Mouse (Mus musculus) stomach, embryonic 16.5 days (tissue): ENCODE measurements around the gene Actg1. TPM values are rescaled to one million over a fixed set of nuclear protein-coding genes. Genes with fewer than 3 reads are reported as not detected.
"Not testable (repeated sequence)": the region's sequence is repeated elsewhere in the genome, so short reads cannot be mapped to it uniquely, and the experiment has no call there.

Experiments
- ATAC-seq: fragments of 200-750 bp; cut with Nextera tagmentation; 2 replicates; pipeline ENCODE4 v1.8.0; 2017; ENCODE audit warnings: moderate number of reproducible peaks, moderate TSS enrichment; ENCODE audit not compliant: insufficient read depth, low FRiP score
- H3K27ac ChIP-seq: fragments of 300-500 bp; sonication (generic); 2 replicates; pipeline ENCODE4 v1.5.1; 2014; ENCODE audit warnings: low read length
- H3K27me3 ChIP-seq: fragments of 300-500 bp; sonication (generic); 2 replicates; pipeline ENCODE4 v1.6.1; 2014; ENCODE audit warnings: low read length, control low read depth, mixed read lengths; ENCODE audit not compliant: control insufficient read depth, insufficient read depth
- H3K36me3 ChIP-seq: fragments of 300-500 bp; sonication (generic); 2 replicates; pipeline ENCODE4 v1.6.1; 2014; ENCODE audit warnings: low read length; ENCODE audit not compliant: control insufficient read depth, insufficient read depth
- H3K4me1 ChIP-seq: fragments of 300-500 bp; sonication (generic); 2 replicates; pipeline ENCODE4 v1.6.1; 2014; ENCODE audit warnings: low read length, control low read depth, mixed read lengths; ENCODE audit not compliant: control insufficient read depth, insufficient read depth
- H3K4me2 ChIP-seq: fragments of 300-500 bp; sonication (generic); 2 replicates; pipeline ENCODE4 v1.6.1; 2014; ENCODE audit warnings: low read depth, low read length, mixed read lengths
- H3K4me3 ChIP-seq: fragments of 300-500 bp; sonication (generic); replicated peaks from 2 replicates; pipeline ENCODE4 v1.5.1; 2014; ENCODE audit warnings: mild to moderate bottlenecking, low read length
- H3K9ac ChIP-seq: fragments of 300-500 bp; sonication (generic); 2 replicates; pipeline ENCODE4 v1.6.1; 2014; ENCODE audit warnings: low read length
- H3K9me3 ChIP-seq: fragments of 300-500 bp; sonication (generic); replicated peaks from 2 replicates; pipeline ENCODE4 v1.6.1; 2016; ENCODE audit warnings: low read length, control low read depth; ENCODE audit not compliant: control insufficient read depth
- WGBS: fragments of 180-500 bp; shearing (Covaris S2); extraction: QIAGEN DNeasy Blood & Tissue Kit; methylation state at CpG from one replicate; pipeline ENCODE4 v1.1.7; 2014; 5-methylcytosine and 5-hydroxymethylcytosine counted together
- polyA plus RNA-seq: library from polyadenylated mRNA; unstranded; fragments of >200 nt; fragmentation: Nextera tagmentation; extraction: Ambion mirVana; gene quantifications from 2 replicates; pipeline ENCODE4 v1.2.1, GENCODE M21; 2015

Gene Actg1
- polyA plus RNA-seq, 1 experiment from 2014 or later, result 2,700 TPM

GRCm38 (mm10) chr11:120355277-120356039, 7.1 kb upstream of the Actg1 start:
- H3K27me3 ChIP-seq, result no peaks in the 10 kb centered on the region
- WGBS, result 33% methylated on average over 5 of the region's 5 CpGs
- no peak for ATAC-seq
- H3K9ac ChIP-seq, result 0 out of 2 replicates have a peak overlapping the region, but pooled peaks have one; percentile 17
- H3K4me2 ChIP-seq, result no peak overlapping the region
- H3K4me3 ChIP-seq, result no peak overlapping the region
- no peaks in the 10 kb centered on the region for H3K36me3 ChIP-seq
- peaks cover 56% of the 10 kb centered on the region for H3K4me1 ChIP-seq
- peak overlapping the region; percentile 77 for H3K27ac ChIP-seq
- no peaks in the 10 kb centered on the region for H3K9me3 ChIP-seq

- H3K4me1 ChIP-seq, result peaks cover 54% of the 10 kb centered on the region
- ATAC-seq, result no peak
- WGBS, result 80% methylated on average over 17 of the region's 17 CpGs
These were observed 6.2 kb upstream of the Actg1 start for GRCm38 (mm10) chr11:120354304-120355276.

DNA sequence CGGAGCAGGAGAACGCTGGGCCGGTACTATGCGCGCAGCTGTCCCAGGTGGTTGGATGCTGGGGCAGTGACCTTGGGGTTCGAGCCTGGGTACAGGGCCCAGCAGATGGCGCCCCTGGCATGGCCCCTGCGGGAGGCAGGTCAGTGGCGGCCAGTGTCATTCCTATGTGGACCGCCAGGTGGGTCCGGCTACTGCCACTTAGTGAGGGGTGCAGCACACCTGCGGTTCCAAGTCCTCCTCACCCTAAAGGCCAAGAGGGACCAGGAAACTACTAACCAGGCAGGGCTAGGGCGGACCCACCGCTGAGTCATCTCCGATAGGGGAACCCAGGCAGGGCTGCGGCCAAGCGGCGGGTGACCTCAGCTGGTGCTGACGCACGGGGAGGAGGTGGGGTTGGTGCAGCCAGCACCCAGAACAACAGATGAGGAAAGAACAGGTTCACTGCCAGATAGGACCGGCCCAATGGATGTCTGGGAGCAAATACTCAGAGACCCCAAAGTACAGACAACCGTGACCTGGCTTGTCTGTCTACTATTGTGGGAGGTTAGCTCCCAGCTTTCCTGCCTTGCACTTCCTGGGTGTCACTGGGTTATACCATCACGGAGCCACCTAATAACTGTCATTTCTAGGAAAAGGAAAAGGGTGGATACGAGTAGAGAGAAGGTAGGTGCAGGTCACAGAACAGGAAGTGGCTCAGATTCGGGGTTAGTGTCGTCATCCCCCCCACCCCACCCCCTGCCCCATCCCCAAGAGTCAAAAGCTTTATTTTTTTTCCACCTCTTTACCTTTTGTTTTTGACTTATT, 5.4 kb upstream of the Actg1 start:
- Histone ChIP-seq H3K4me2 (peak overlapping the region; percentile 30), H3K27ac (peak overlapping the region; percentile 82), H3K36me3 (no peaks in the 10 kb centered on the region), H3K9me3 (no peaks in the 10 kb centered on the region), H3K4me1 (peaks cover 53% of the 10 kb centered on the region), H3K9ac (peak overlapping the region; percentile 32), H3K4me3 (no peak overlapping the region; the same call in 1 of the 2 replicates), H3K27me3 (no peaks in the 10 kb centered on the region)
- WGBS, result 21% methylated on average over 26 of the region's 26 CpGs
- peak; percentile 48 for ATAC-seq

More at GRCm38 (mm10) chr11:120354304-120355276, 6.2 kb upstream of the Actg1 start:
- 0 out of 2 replicates have a peak overlapping the region, but pooled peaks have one; percentile 17 for H3K9ac ChIP-seq
- H3K4me2 ChIP-seq, result no peak overlapping the region
- no peak overlapping the region for H3K4me3 ChIP-seq
- H3K27me3 ChIP-seq, result no peaks in the 10 kb centered on the region
- H3K36me3 ChIP-seq, result no peaks in the 10 kb centered on the region
- peak overlapping the region; percentile 82 for H3K27ac ChIP-seq
- no peaks in the 10 kb centered on the region for H3K9me3 ChIP-seq

DNA sequence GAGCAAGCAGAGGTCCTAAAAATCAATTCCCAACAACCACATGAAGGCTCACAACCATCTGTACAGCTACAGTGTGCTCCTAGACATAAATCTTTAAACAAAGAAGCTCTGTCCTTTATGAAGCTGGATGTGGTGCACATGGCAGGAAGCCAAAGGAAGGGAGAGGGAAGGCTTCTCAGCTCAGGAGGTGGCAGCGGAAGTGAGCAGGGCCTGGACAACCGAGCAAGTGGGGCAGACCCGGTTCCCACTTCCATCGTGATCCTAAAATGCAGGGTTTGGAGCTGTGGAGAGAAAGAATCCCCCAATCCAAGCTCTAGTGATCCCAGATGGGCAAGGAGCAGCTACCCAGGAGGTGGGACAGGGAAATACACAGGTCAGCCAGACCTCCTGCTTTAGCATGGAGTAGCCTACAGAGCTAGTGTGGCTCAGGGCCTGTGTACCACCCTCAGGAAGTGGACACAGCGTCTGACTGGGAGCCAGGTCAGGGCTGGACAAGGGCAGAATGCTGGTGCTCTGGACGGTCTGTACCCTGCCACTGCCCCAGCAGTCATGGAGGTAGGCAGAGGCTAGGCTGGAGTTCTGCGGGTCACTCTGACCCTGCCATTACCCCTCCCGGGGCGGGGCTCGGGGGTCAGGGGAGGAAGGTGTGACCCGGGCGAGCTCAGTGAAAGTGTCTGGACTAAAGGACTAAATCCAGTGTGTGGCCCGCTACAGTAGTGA, 4.4 kb upstream of the Actg1 start:
- H3K4me3 ChIP-seq, result no peak overlapping the region
- WGBS, result 50% methylated on average over 13 of the region's 13 CpGs

GRCm38 (mm10) chr11:120352093-120352350, 3.7 kb upstream of the Actg1 start:
- WGBS, result 84% methylated on average over 5 of the region's 5 CpGs
- not testable (repeated sequence) for ATAC-seq, H3K36me3 ChIP-seq, H3K4me2 ChIP-seq, H3K4me3 ChIP-seq, H3K9me3 ChIP-seq, H3K27me3 ChIP-seq, H3K9ac ChIP-seq
- Histone ChIP-seq H3K27ac (peak overlapping the region; percentile 100), H3K4me1 (peaks cover 37% of the 10 kb centered on the region)

More for the DNA sequence above, 4.4 kb upstream of the Actg1 start:
- H3K9ac ChIP-seq, result peak overlapping the region; percentile 32
- no peaks in the 10 kb centered on the region for H3K27me3 ChIP-seq
- no peak overlapping the region for H3K4me2 ChIP-seq
- H3K36me3 ChIP-seq, result no peaks in the 10 kb centered on the region
- H3K4me1 ChIP-seq, result peaks cover 44% of the 10 kb centered on the region
- peak overlapping the region; percentile 82 for H3K27ac ChIP-seq
- no peak for ATAC-seq
- no peaks in the 10 kb centered on the region for H3K9me3 ChIP-seq

DNA sequence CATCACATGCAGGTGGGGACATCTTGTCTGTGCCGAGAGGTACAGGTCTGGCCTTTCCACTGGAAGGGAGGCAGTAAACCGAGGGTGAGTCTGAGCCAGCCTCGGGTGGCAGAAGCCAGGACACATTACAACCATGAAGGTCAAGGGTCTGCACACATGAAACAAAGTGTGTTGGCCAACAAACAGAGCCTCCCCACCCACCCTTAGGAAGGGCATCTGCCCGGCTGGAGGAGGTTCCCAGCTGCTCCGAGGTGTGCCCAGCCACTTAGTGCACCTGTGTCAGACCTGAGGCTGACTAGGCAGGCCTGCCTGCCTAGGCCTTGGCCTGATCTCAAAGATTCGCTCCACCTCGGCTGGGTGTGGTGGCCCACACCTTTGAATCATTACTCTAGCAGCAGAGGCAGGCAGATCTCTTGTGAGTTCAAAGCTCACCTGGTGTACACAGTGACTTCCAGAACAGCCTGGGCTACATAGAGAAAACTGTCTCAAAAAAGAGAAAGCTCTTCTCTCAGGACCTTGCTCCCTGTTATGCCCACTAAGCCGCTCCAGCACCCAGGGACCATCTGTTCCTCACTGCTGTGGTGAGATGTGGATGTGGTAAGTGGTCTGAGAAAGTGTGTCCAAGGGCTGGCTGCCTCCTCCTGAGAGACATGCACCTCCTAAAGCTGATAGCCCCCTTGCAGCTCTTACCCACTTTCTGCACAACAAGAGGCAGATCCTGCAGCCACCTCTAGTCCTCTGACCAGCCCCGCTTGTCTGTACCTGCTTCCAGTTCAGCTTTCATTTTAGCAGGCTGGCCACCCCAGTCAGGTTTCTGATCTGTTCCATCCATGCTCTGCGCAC, 3.1 kb upstream of the Actg1 start:
- peak overlapping the region; percentile 100 for H3K27ac ChIP-seq
- no peaks in the 10 kb centered on the region for H3K27me3 ChIP-seq
- no peaks in the 10 kb centered on the region for H3K36me3 ChIP-seq
- WGBS, result 74% methylated on average over 10 of the region's 10 CpGs
- H3K4me2 ChIP-seq, result peak overlapping the region; percentile 90
- peak overlapping the region; percentile 99 for H3K9ac ChIP-seq
- H3K4me3 ChIP-seq, result peak overlapping the region; percentile 95
- no peaks in the 10 kb centered on the region for H3K9me3 ChIP-seq
- ATAC-seq, result no peak
- H3K4me1 ChIP-seq, result peaks cover 37% of the 10 kb centered on the region

- no peak for ATAC-seq
- H3K9me3 ChIP-seq, result no peaks in the 10 kb centered on the region
- H3K27me3 ChIP-seq, result no peaks in the 10 kb centered on the region
- peaks cover 34% of the 10 kb centered on the region for H3K4me1 ChIP-seq
- peak overlapping the region; percentile 100 for H3K27ac ChIP-seq
- H3K4me2 ChIP-seq, result peak overlapping the region; percentile 90
- WGBS, result 13% methylated on average over 11 of the region's 11 CpGs
- peak overlapping the region; percentile 95 for H3K4me3 ChIP-seq
- peak overlapping the region; percentile 99 for H3K9ac ChIP-seq
- H3K36me3 ChIP-seq, result no peaks in the 10 kb centered on the region
These were observed 2.4 kb upstream of the Actg1 start for GRCm38 (mm10) chr11:120350711-120351110.
